Mouse (Mus musculus) limb, embryonic 12.5 days (tissue): ENCODE results near the gene Lgalsl. TPM values are rescaled to one million over a fixed set of nuclear protein-coding genes. Genes with fewer than 3 reads are reported as not detected.
A peak's percentile ranks its signal among the peaks of the same experiment; 100 is the strongest.

Source experiments
- ATAC-seq: fragments of 200-750 bp; cut with Nextera tagmentation; 2 replicates; pipeline ENCODE4 v1.8.0; 2017; ENCODE audit warnings: low read depth, moderate TSS enrichment; ENCODE audit not compliant: insufficient number of reproducible peaks, insufficient read depth, low FRiP score, low TSS enrichment
- H3K27ac ChIP-seq: fragments of 300-500 bp; sonication (generic); 2 replicates; pipeline ENCODE4 v1.5.1; 2016; ENCODE audit warnings: mild to moderate bottlenecking, moderate library complexity
- H3K27me3 ChIP-seq: fragments of 300-500 bp; sonication (generic); 2 replicates; pipeline ENCODE4 v1.6.1; 2016; ENCODE audit warnings: mild to moderate bottlenecking, moderate library complexity
- H3K36me3 ChIP-seq: fragments of 300-500 bp; sonication (generic); 2 replicates; pipeline ENCODE4 v1.6.1; 2016; ENCODE audit warnings: mild to moderate bottlenecking, moderate library complexity
- H3K4me1 ChIP-seq: fragments of 300-500 bp; sonication (generic); replicated peaks from 2 replicates; pipeline ENCODE4 v1.6.1; 2016
- H3K4me2 ChIP-seq: fragments of 300-500 bp; sonication (generic); 2 replicates; pipeline ENCODE4 v1.6.1; 2016; ENCODE audit warnings: mild to moderate bottlenecking, moderate library complexity
- H3K4me3 ChIP-seq: fragments of 300-500 bp; sonication (generic); replicated peaks from 2 replicates; pipeline ENCODE4 v1.5.1; 2016; ENCODE audit warnings: mild to moderate bottlenecking
- H3K9ac ChIP-seq: fragments of 300-500 bp; sonication (generic); replicated peaks from 2 replicates; pipeline ENCODE4 v1.6.1; 2016; ENCODE audit warnings: mild to moderate bottlenecking, moderate library complexity
- H3K9me3 ChIP-seq: fragments of 300-500 bp; sonication (generic); 2 replicates; pipeline ENCODE4 v1.6.1; 2016; ENCODE audit warnings: mild to moderate bottlenecking, moderate library complexity
- WGBS: fragments of 180-500 bp; shearing (Covaris S2); methylation state at CpG from one replicate; pipeline ENCODE4 v1.1.7; 2016; 5-methylcytosine and 5-hydroxymethylcytosine counted together
- polyA plus RNA-seq: library from polyadenylated mRNA; unstranded; fragments of >200 nt; fragmentation: Nextera tagmentation; extraction: Ambion mirVana; gene quantifications from 2 replicates; pipeline ENCODE4 v1.2.1, GENCODE M21; 2016

Lgalsl gene
- polyA plus RNA-seq, 1 experiment from 2014 or later: 33.7 TPM

DNA sequence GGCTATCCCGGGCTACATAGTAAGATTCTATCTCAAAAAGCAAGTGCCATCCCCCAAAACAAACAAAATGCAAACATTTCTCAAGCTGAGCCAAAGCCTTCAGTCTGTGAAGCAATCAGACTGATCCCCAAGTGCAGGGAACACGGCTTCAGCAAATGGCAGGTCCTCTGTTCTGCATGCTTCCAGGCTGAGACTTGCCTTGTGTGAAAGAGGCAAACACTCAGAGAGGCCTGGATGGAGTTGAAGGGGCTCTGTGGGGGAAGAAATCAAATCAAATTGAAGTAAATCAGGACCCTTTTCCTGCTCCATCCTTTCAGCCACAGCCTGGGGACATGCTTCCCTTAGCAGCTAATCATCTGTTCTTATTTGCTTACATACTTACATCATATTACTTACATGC lies 35.4 kb downstream of the Lgalsl start:
- Histone ChIP-seq H3K4me3 (no peak overlapping the region), H3K9ac (no peak overlapping the region), H3K36me3 (no peaks in the 10 kb centered on the region), H3K27me3 (peaks cover 4% of the 10 kb centered on the region; the same call in 1 of the 2 replicates), H3K27ac (no peak overlapping the region), H3K4me2 (no peak overlapping the region), H3K4me1 (peaks cover 12% of the 10 kb centered on the region), H3K9me3 (peaks cover 8% of the 10 kb centered on the region)
- ATAC-seq: no peak
- 61% methylated on average over 2 of the region's 2 CpGs for WGBS

DNA sequence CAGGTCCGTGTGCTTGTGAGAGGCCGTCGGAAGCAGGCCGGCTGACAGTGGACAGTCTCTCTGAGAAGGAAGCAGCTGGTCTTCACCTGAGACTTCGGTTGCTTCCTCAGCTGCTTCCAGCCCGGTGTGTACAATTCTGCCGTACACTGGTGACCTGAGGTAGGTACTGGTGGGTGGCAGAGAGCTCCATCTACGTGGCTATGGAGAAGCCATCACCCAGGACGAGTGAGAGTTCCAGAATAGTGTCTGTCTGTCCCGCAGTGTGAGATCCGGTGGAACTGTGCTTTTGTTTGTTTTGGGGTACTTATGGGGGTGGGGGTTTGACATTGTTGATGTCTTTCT lies 36.0 kb downstream of the Lgalsl start:
- H3K4me2 ChIP-seq: no peak overlapping the region
- ATAC-seq: no peak
- peaks cover 6% of the 10 kb centered on the region for H3K4me1 ChIP-seq

GRCm38 (mm10) chr11:20794196-20794912 lies 36.5 kb downstream of the Lgalsl start:
- H3K36me3 ChIP-seq: no peaks in the 10 kb centered on the region
- 0 out of 2 replicates have a peak, but pooled peaks cover 3% of the 10 kb centered on the region for H3K4me1 ChIP-seq
- no peak overlapping the region for H3K4me2 ChIP-seq
- WGBS: 34% methylated on average over 10 of the region's 10 CpGs
- H3K4me3 ChIP-seq: no peak overlapping the region
- peak; percentile 79; the same call in 1 of the 2 replicates for ATAC-seq
- peaks cover 10% of the 10 kb centered on the region for H3K9me3 ChIP-seq
- H3K27ac ChIP-seq: no peak overlapping the region
- H3K27me3 ChIP-seq: peaks cover 4% of the 10 kb centered on the region; the same call in 1 of the 2 replicates
- H3K9ac ChIP-seq: no peak overlapping the region

More for the DNA sequence above, 36.0 kb downstream of the Lgalsl start:
- Histone ChIP-seq H3K9me3 (peaks cover 10% of the 10 kb centered on the region), H3K27ac (no peak overlapping the region), H3K36me3 (no peaks in the 10 kb centered on the region), H3K4me3 (no peak overlapping the region), H3K27me3 (peaks cover 4% of the 10 kb centered on the region; the same call in 1 of the 2 replicates), H3K9ac (no peak overlapping the region)
- WGBS: 53% methylated on average over 11 of the region's 11 CpGs

DNA sequence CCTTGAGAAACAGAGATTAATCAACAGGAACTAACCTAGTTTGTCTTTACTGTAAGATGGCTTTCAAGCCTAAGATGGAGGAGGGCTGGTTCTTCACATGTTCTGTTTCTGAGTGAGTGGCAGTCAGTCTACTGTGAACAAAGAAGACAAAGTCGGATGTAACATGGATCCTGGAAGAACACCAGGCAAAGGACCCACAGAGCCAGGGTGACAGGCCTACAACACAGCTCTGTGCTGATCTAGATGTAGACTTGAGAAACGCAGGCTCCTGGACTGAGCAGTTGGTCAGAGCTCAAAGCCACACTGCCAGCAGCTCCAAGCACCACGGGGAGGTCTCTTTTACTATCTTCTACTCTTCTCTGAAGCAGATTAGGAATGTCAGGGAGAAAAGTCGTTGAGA lies 37.2 kb downstream of the Lgalsl start:
- H3K27me3 ChIP-seq: no peaks in the 10 kb centered on the region; the same call in 1 of the 2 replicates
- H3K4me3 ChIP-seq: no peak overlapping the region
- 60% methylated on average over 4 of the region's 4 CpGs for WGBS
- no peak overlapping the region for H3K9ac ChIP-seq
- H3K9me3 ChIP-seq: peaks cover 10% of the 10 kb centered on the region
- 0 out of 2 replicates have a peak, but pooled peaks cover 7% of the 10 kb centered on the region for H3K4me1 ChIP-seq
- H3K36me3 ChIP-seq: no peaks in the 10 kb centered on the region
- ATAC-seq: no peak
- no peak overlapping the region for H3K4me2 ChIP-seq
- H3K27ac ChIP-seq: no peak overlapping the region

DNA sequence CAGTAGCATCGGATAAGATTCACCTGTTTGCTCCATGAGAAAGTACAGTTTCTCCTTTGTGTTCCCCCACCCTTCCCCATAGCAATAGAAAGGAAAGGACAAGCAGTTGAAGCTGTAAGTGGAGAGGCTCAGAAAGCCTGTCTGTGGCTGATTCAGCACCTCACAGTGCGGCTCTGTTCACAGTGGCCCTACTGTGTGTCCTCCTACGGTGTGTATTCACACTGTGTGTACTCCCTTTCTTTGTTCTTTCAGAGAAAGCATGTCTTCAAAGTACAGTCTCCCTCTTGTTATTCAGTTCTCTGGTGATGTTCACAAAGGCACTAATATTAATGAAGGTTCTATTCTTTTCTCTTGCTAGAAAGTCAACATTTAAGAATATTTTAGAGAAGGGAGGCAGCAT lies 38.2 kb downstream of the Lgalsl start:
- H3K9me3 ChIP-seq: peaks cover 3% of the 10 kb centered on the region; the same call in 1 of the 2 replicates
- H3K27ac ChIP-seq: no peak overlapping the region
- no peak overlapping the region for H3K9ac ChIP-seq
- ATAC-seq: no peak
- no peaks in the 10 kb centered on the region; the same call in 1 of the 2 replicates for H3K27me3 ChIP-seq
- no peaks in the 10 kb centered on the region for H3K36me3 ChIP-seq
- 78% methylated on average over 3 of the region's 3 CpGs for WGBS
- H3K4me3 ChIP-seq: no peak overlapping the region
- H3K4me1 ChIP-seq: peaks cover 13% of the 10 kb centered on the region; the same call in 1 of the 2 replicates
- H3K4me2 ChIP-seq: no peak overlapping the region

GRCm38 (mm10) chr11:20791334-20791733 lies 39.5 kb downstream of the Lgalsl start:
- no peaks in the 10 kb centered on the region; the same call in 1 of the 2 replicates for H3K27me3 ChIP-seq
- no peak overlapping the region for H3K9ac ChIP-seq
- no peak overlapping the region for H3K27ac ChIP-seq
- no peak for ATAC-seq
- no peaks in the 10 kb centered on the region for H3K36me3 ChIP-seq
- H3K9me3 ChIP-seq: peaks cover 3% of the 10 kb centered on the region; the same call in 1 of the 2 replicates
- WGBS: 68% methylated on average over 2 of the region's 2 CpGs
- H3K4me1 ChIP-seq: peaks cover 13% of the 10 kb centered on the region; the same call in 1 of the 2 replicates
- no peak overlapping the region for H3K4me3 ChIP-seq
- no peak overlapping the region for H3K4me2 ChIP-seq

DNA sequence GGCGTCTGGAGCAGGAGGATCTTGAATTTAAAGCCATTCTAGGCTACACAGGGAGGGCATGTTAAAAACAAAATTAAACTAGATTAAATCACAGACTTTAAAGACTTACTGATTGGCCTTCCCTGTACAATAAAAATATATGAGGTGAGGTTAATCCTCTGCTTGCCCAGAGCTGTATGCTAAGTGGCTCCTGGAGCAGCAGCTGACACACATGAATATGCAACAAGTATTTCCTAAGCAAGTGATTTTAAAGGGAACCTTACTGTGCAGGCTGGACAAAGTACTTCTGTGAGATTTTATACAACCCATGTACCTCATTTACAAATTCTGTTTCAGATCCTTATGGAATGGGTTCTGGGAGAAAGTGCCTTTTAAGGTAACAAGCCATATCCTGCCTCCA lies 41.8 kb downstream of the Lgalsl start:
- 22% methylated on average over 1 of the region's 1 CpGs for WGBS
- Histone ChIP-seq H3K9me3 (peaks cover 15% of the 10 kb centered on the region), H3K36me3 (no peaks in the 10 kb centered on the region), H3K9ac (no peak overlapping the region), H3K4me1 (peaks cover 10% of the 10 kb centered on the region; the same call in 1 of the 2 replicates), H3K4me3 (no peak overlapping the region), H3K27ac (0 out of 2 replicates have a peak overlapping the region, but pooled peaks have one; percentile 26), H3K4me2 (no peak overlapping the region), H3K27me3 (no peaks in the 10 kb centered on the region; the same call in 1 of the 2 replicates)
- no peak; the same call in 1 of the 2 replicates for ATAC-seq

DNA sequence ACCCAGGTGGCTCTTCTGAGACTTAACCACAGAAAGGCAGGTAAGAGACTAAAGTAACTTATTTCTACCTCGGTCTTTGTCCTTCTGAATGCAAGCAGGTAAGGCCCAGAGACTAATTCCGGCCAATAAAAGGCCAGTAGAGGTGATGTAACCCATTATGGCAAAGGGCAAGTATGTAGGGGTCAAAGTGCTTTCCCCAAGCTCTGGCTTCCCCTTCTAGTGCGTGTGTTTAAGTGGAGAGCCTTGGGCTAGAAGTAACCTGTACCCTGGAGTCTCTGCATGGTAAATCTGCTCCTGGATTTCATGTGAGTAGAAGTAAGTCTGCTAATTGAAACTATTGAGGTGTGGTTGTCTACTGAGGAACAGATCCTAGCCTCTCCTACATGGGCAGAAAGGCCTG lies 42.8 kb downstream of the Lgalsl start:
- WGBS: 80% methylated on average over 3 of the region's 3 CpGs
- H3K4me3 ChIP-seq: no peak overlapping the region
- H3K4me2 ChIP-seq: no peak overlapping the region
- H3K27me3 ChIP-seq: no peaks in the 10 kb centered on the region; the same call in 1 of the 2 replicates
- ATAC-seq: no peak
- no peak overlapping the region for H3K27ac ChIP-seq
- H3K36me3 ChIP-seq: no peaks in the 10 kb centered on the region
- peaks cover 16% of the 10 kb centered on the region for H3K9me3 ChIP-seq
- peaks cover 10% of the 10 kb centered on the region; the same call in 1 of the 2 replicates for H3K4me1 ChIP-seq
- H3K9ac ChIP-seq: no peak overlapping the region

DNA sequence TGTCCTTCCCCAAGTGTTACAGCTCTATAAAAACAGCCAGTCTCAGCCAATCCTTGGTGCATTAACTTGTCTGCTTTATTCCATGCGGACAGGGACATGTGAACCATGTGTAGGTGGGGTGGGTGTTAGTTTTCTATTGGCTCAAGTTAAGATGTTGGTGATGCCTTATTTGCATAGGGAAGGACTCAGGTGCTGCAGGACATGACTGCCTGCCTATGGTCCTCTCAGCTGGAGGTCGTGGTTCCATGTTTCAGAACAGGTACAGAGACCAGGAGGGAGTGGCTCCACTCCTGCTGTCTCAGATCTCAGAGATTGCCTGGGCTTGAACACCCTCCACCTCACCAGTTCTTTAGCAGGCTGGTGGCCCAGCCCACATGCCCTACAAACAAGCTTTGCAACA lies 44.7 kb downstream of the Lgalsl start:
- Histone ChIP-seq H3K4me2 (no peak overlapping the region), H3K27me3 (no peaks in the 10 kb centered on the region), H3K36me3 (no peaks in the 10 kb centered on the region), H3K4me3 (no peak overlapping the region), H3K9me3 (peaks cover 16% of the 10 kb centered on the region), H3K27ac (no peak overlapping the region), H3K9ac (no peak overlapping the region), H3K4me1 (peaks cover 10% of the 10 kb centered on the region; the same call in 1 of the 2 replicates)
- ATAC-seq: no peak
- WGBS: 59% methylated on average over 2 of the region's 2 CpGs

GRCm38 (mm10) chr11:20785186-20785585 lies 45.7 kb downstream of the Lgalsl start:
- Histone ChIP-seq H3K27me3 (no peaks in the 10 kb centered on the region), H3K4me3 (no peak overlapping the region), H3K4me1 (peaks cover 10% of the 10 kb centered on the region; the same call in 1 of the 2 replicates), H3K4me2 (no peak overlapping the region), H3K36me3 (no peaks in the 10 kb centered on the region), H3K9me3 (peaks cover 13% of the 10 kb centered on the region; the same call in 1 of the 2 replicates), H3K27ac (no peak overlapping the region), H3K9ac (no peak overlapping the region)
- no peak for ATAC-seq
- 87% methylated on average over 1 of the region's 1 CpGs for WGBS

GRCm38 (mm10) chr11:20784776-20785175 lies 46.1 kb downstream of the Lgalsl start:
- Histone ChIP-seq H3K9ac (no peak overlapping the region), H3K27ac (no peak overlapping the region), H3K36me3 (no peaks in the 10 kb centered on the region), H3K9me3 (peaks cover 13% of the 10 kb centered on the region; the same call in 1 of the 2 replicates), H3K27me3 (no peaks in the 10 kb centered on the region), H3K4me2 (no peak overlapping the region), H3K4me1 (peaks cover 10% of the 10 kb centered on the region; the same call in 1 of the 2 replicates), H3K4me3 (no peak overlapping the region)
- no peak for ATAC-seq
- WGBS: 88% methylated on average over 6 of the region's 6 CpGs
